Mouse (Mus musculus): ENCODE data around the gene Rpl36.

The Rpl36 gene

GRCm38 (mm10) chr17:56647546-56647945 is 34.3 kb downstream of the Rpl36 start:
- DNase-seq (ENCODE audit: low spot score in 2 of 2) = no peak

GRCm38 (mm10) chr17:56651801-56652200 is 38.6 kb downstream of the Rpl36 start:
- no peak for DNase-seq (ENCODE audit: low spot score in 2 of 2)

GRCm38 (mm10) chr17:56654771-56655170 is 41.6 kb downstream of the Rpl36 start:
- no peak for DNase-seq (ENCODE audit: low spot score in 2 of 2)

DNA sequence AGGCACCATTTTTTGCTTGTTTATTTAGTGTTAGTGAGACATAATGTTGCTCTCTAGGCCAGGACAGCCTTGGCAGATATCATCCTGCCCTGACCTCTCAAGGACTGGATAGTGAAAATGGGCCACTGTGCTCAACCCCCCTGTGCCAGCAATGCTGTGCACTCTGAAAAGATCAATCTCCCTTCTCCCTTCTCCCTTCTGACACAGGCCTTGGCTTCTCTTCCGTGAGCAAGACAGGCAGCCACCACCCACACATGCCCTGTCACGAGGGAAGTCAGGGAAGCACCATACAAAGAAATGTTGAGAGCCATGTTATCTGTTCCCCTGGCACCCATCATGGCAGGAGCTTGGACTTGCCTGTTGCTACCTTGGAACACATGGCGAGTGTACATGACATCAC is 42.1 kb downstream of the Rpl36 start:
- no peak for DNase-seq (ENCODE audit: low spot score in 2 of 2)

DNA sequence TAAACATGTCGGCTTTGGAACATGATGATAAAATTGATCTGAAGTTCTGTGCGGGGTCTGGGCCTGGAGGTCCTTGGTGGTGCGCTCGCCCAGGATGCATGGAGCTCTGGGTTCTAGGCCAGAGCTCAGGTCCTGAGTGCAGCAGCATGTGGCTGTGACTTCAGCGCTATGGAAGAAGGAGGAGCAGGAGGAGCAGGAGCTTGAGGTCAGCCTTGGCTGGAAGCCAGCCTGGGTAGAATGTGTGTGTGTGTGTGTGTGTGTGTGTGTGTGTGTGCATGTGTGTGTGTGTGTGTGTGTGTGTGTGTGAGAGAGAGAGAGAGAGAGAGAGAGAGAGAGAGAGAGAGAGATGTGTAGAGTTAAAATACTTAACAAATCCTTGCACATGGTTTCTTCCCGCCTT is 43.0 kb downstream of the Rpl36 start:
- DNase-seq (ENCODE audit: low spot score in 2 of 2) = no peak

- DNase-seq (ENCODE audit: low spot score in 2 of 2) = no peak
Observed at GRCm38 (mm10) chr17:56663659-56664058, 50.4 kb downstream of the Rpl36 start.
